Mouse (Mus musculus): Measurements from ENCODE around the gene Nkd2. TPM values are rescaled to one million over a fixed set of nuclear protein-coding genes. Genes with fewer than 3 reads are reported as not detected.

Gene Nkd2
- 14.9 and 17.1 TPM in 2 replicates for polyA plus RNA-seq (2015; fragmentation: Nextera tagmentation; extraction: Ambion mirVana)

DNA sequence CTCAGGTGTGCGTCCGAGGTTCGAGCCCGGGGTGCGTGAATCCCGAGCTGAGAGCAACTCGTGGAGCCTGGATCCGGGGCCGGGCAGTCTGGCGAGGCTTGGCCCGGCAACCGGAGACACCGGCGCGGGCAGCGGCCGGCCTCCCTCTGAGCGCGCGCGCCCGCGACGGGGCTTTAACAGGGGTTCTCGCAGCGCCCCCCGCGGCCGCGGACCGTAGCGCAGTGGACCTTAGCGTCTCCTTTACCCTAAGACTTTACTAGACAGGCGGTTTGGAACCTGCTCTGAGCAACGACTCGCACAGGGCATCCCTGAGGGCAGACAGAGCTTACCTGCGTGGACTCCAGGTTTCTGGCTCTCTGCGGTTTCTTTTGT is at the start of gene Nkd2:
Gene Nkd2 (minus strand): TSS at position 167 of the 372 bp plus-strand sequence.
- Histone ChIP-seq H3K36me3 (no peaks in the 10 kb centered on the region), H3K4me2 (peak within 1 kb of the TSS; percentile 95), H3K9me3 (no peaks in the 10 kb centered on the region), H3K4me3 (peak within 1 kb of the TSS; percentile 80), H3K27ac (replicated peaks) (no peak within 1 kb of the TSS), H3K4me1 (replicated peaks) (peaks cover 11% of the 10 kb centered on the region), H3K9ac (peak within 1 kb of the TSS; percentile 65), H3K27me3 (peaks cover 7% of the 10 kb centered on the region)
- WGBS: 1% methylated on average over 38 of the region's 38 CpGs
- peak; percentile 88 for ATAC-seq (ENCODE audit: low FRiP score, low read depth)

DNA sequence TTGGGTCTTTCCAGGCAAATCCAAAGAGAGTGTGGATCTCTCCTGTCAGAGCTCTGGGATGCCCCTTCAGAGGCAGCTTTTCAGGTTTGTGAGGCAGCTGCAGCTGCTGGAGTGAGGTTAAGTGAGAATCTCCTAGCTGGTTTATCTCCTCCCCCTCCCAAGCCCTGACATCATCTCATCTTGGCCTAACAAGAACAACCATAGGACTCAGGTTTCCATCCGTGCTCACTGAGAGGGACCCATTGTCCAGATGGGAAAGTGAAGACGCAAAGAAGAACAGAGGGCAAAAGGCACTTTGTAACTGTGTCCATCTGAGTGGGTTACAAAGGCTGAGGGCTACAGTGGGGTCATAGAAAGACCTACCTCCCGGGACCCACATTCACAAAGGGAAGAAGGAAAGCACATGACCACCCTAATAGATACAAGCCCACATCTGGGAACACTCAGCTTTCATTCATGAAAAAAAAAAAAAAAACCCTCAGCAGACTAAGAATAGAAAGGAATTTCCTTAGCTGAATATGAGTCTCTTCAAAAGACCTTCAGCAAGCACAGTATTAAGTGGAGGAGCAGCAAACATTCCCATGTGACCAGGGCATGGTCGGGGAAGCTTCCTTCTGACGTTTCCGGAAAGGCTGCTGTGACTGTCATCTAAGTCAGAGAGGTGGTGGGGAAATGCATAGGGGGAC is 45.2 kb upstream of the Nkd2 start:
- H3K9ac ChIP-seq: no peak overlapping the region
- no peak overlapping the region for H3K4me2 ChIP-seq
- H3K4me1 ChIP-seq (replicated peaks): no peaks in the 10 kb centered on the region
- no peak overlapping the region for H3K27ac ChIP-seq (replicated peaks)
- 62% methylated on average over 6 of the region's 6 CpGs for WGBS
- ATAC-seq (ENCODE audit: low FRiP score, low read depth): no peak
- no peak overlapping the region for H3K4me3 ChIP-seq
- no peaks in the 10 kb centered on the region for H3K27me3 ChIP-seq
- H3K9me3 ChIP-seq: no peaks in the 10 kb centered on the region
- H3K36me3 ChIP-seq: no peaks in the 10 kb centered on the region

DNA sequence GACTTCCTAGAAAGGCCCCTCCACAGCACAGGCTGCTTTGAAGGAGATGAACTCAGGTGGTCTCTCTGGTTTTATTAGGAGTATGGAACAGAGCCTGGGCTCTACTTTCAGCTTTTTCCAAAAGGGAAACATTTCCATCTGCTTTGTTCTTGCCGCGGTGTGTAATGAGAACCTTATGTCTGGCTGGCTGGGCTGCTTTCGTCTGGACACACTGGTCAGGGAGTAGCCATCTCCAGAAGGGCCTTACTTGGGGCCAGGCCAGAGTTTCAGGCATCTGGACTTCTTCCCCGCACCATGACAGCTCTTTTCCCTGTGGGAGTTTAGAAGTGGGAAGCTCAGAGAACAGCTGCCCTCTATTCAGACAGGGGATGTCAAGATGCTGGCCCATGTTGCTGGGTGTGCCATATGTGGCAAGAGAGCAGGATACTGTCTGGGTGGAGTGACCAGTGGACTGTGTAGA is 40.0 kb upstream of the Nkd2 start:
- H3K4me2 ChIP-seq: no peak overlapping the region
- H3K4me1 ChIP-seq (replicated peaks): no peaks in the 10 kb centered on the region
- no peak for ATAC-seq (ENCODE audit: low FRiP score, low read depth)
- H3K9me3 ChIP-seq: no peaks in the 10 kb centered on the region
- no peak overlapping the region for H3K4me3 ChIP-seq
- no peak overlapping the region for H3K9ac ChIP-seq
- no peak overlapping the region for H3K27ac ChIP-seq (replicated peaks)
- no peaks in the 10 kb centered on the region for H3K36me3 ChIP-seq
- H3K27me3 ChIP-seq: no peaks in the 10 kb centered on the region
- 67% methylated on average over 4 of the region's 4 CpGs for WGBS

DNA sequence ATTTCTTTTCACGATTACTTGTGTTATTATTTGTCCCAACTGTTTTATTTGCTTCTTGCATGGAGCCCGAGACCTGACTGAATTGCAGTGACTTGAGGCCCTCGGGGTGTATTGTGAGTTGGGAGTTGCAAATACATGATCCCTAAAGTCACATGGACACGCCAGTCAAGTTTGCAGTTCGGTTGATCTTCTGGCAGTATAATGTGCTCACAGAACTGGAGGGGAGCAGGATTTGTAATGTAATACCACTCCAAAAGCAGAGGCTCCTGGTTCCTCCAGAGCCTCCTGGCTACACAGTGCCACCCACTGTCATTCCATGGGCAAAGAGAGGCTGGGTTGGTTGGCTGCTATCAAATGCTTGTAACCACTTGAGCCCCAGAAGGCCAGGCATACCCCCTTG is 39.2 kb upstream of the Nkd2 start:
- no peak overlapping the region for H3K9ac ChIP-seq
- no peaks in the 10 kb centered on the region for H3K27me3 ChIP-seq
- H3K36me3 ChIP-seq: no peaks in the 10 kb centered on the region
- H3K27ac ChIP-seq (replicated peaks): no peak overlapping the region
- no peaks in the 10 kb centered on the region for H3K4me1 ChIP-seq (replicated peaks)
- no peak for ATAC-seq (ENCODE audit: low FRiP score, low read depth)
- 76% methylated on average over 5 of the region's 5 CpGs for WGBS
- no peaks in the 10 kb centered on the region for H3K9me3 ChIP-seq
- no peak overlapping the region for H3K4me2 ChIP-seq
- H3K4me3 ChIP-seq: no peak overlapping the region

DNA sequence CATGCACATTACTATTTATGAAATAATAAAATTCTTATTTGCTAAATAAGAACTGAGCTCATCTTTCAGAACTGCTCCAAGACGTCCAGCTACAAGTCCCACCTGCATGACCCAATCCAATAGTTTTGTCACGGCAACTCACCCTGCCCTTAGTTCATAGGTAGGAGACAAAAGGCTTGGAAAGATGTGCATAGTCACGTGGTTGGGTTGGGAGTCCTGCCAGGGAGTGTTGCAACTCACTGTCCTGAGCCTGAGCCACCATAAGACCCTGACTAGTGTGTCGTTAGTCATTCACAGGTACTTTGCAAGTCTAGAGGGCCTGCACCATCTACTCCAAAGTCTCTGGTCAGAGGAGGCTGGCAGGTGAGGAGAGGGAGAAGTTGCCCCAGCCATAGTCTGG is 38.6 kb upstream of the Nkd2 start:
- no peaks in the 10 kb centered on the region for H3K9me3 ChIP-seq
- 81% methylated on average over 4 of the region's 4 CpGs for WGBS
- no peak overlapping the region for H3K4me2 ChIP-seq
- H3K9ac ChIP-seq: no peak overlapping the region
- no peak overlapping the region for H3K27ac ChIP-seq (replicated peaks)
- no peak overlapping the region for H3K4me3 ChIP-seq
- H3K36me3 ChIP-seq: no peaks in the 10 kb centered on the region
- ATAC-seq (ENCODE audit: low FRiP score, low read depth): no peak
- no peaks in the 10 kb centered on the region for H3K4me1 ChIP-seq (replicated peaks)
- H3K27me3 ChIP-seq: no peaks in the 10 kb centered on the region

DNA sequence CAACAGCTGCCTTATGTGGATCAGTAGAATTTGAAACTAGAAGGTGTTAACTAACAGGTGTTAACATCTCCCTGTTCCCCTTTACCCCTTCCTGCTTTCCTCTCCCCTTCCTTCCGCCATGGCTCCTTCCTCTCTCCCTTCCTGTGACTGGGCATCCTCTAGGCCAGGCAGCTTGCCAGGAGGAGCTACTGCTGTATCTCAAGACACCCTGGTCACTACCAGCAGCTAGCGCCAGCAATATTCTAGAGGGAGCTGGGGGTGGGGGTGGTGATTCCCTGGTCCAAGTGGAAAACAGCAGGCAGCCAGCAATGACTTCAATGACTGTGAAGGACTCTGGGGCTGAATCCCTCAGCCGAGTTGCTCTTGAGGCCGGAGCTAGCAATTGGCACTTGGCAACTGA is 38.2 kb upstream of the Nkd2 start:
- Histone ChIP-seq H3K4me3 (no peak overlapping the region), H3K27ac (replicated peaks) (no peak overlapping the region), H3K9ac (no peak overlapping the region), H3K4me2 (no peak overlapping the region), H3K4me1 (replicated peaks) (no peaks in the 10 kb centered on the region), H3K36me3 (no peaks in the 10 kb centered on the region), H3K9me3 (no peaks in the 10 kb centered on the region), H3K27me3 (no peaks in the 10 kb centered on the region)
- WGBS: 78% methylated on average over 4 of the region's 4 CpGs
- ATAC-seq (ENCODE audit: low FRiP score, low read depth): no peak

DNA sequence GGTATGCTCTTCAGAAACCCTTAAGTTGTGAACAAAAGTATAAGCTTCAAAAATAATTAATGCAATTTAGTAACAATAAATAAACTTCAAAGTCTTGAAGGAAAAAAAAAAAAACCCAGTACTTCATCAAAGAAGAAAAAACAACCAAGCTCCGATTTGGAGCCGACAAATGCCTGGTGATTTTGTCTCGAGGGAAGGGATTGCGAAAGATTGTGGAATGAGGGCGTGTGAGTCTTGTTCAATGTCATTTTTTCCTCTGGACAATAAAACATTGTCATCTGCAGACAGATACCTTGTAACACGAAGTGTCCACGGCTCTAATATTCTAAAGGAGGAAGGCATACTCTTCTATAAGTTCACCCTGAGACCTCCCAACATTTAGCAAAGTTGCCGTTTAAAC is 33.9 kb upstream of the Nkd2 start:
- no peak for ATAC-seq (ENCODE audit: low FRiP score, low read depth)

DNA sequence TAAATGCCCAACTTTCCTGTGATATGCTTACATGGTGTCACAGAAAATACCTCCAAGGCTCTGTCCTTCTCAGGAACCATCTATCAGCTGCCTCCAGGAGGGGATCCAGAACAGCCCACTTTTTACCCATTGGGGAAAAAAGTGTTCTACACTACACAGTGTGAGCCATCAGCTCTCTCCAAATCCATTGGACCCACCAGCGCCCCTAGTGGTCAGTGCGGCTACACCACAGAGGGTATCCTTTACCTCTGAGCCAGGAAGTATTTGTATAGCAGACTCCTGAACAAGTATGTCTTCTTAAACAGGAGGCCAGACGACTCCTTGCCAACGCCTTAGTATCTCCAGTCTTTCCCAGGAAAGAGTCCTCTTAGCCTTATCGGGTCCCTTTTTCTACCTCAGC is 32.4 kb upstream of the Nkd2 start:
- Histone ChIP-seq H3K4me1 (replicated peaks) (no peaks in the 10 kb centered on the region), H3K9me3 (no peaks in the 10 kb centered on the region), H3K27me3 (no peaks in the 10 kb centered on the region), H3K36me3 (no peaks in the 10 kb centered on the region), H3K4me3 (no peak overlapping the region), H3K9ac (no peak overlapping the region), H3K4me2 (no peak overlapping the region), H3K27ac (replicated peaks) (no peak overlapping the region)
- no peak for ATAC-seq (ENCODE audit: low FRiP score, low read depth)
- WGBS: 87% methylated on average over 5 of the region's 5 CpGs

More for the DNA sequence above, 33.9 kb upstream of the Nkd2 start:
- Histone ChIP-seq H3K9ac (no peak overlapping the region), H3K4me1 (replicated peaks) (no peaks in the 10 kb centered on the region), H3K27me3 (no peaks in the 10 kb centered on the region), H3K36me3 (no peaks in the 10 kb centered on the region), H3K27ac (replicated peaks) (no peak overlapping the region), H3K4me2 (no peak overlapping the region), H3K4me3 (no peak overlapping the region), H3K9me3 (no peaks in the 10 kb centered on the region)
- WGBS: 84% methylated on average over 8 of the region's 8 CpGs

DNA sequence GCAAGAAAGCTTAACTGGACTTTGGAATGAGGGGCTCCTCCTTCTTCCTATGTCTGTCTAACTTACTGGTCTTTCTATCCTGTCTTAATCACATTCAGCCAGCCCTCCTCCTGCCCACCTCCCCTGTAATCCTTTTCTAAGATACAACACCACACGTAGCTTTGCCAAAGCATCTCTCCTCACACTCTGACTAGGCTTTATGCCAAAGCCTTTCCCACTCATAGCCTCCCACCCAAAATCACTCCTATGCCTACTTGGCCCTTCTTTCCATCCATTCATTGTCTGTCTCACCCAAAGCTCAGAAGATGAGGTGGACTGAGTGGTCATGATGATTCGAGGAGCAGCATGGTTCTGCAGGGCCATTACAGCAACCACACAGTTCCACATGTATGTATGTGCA is 24.7 kb upstream of the Nkd2 start:
- Histone ChIP-seq H3K9ac (no peak overlapping the region), H3K27ac (replicated peaks) (no peak overlapping the region), H3K4me2 (no peak overlapping the region), H3K27me3 (no peaks in the 10 kb centered on the region), H3K36me3 (no peaks in the 10 kb centered on the region), H3K9me3 (no peaks in the 10 kb centered on the region), H3K4me3 (no peak overlapping the region), H3K4me1 (replicated peaks) (no peaks in the 10 kb centered on the region)
- 76% methylated on average over 2 of the region's 2 CpGs for WGBS
- ATAC-seq (ENCODE audit: low FRiP score, low read depth): no peak

DNA sequence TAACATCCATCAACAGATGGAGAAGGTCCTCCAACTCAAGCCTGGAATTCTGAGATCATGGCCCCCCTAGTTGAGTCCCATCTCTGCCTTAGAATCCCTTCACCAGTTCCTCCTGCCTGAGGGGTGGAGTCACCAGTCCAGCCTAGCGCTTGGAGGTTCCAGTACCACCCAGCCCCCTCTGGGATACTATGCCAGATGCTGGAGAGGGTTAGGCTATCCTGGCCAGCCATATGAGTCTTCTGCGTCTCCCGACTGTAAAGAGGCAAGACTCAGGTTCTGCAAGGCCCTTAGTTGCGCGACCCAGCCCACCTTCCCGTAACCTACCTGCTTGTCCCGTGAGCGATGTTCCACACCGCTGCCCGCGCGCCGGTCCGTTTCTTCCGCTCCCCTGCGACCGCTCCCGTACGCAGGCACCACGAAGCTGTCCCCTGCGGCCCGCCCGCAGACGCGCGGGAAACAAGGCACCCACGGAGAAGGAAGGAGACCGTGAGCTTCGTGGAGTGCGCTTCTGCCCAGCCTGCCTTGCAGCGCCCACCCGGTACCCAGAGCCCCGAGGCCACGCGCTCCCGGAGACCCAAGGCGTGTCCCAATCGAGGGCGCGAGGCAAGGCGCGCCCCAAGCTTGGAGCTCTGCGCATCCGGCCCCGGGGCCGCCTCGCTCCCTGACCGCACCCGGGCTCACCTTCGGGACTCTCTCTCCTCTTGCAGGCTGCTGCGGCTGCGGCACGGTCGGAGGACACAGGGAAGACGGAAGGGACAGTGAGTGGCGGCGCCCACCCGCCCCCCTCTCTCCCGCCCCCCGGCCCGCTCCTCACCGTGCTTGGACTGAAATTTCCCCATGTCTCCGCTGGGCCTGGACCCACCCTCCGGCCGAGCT is 604 bp downstream of the Nkd2 start:
- Histone ChIP-seq H3K27ac (replicated peaks) (no peak overlapping the region), H3K9ac (peak overlapping the region; percentile 65), H3K4me3 (peak overlapping the region; percentile 80), H3K9me3 (no peaks in the 10 kb centered on the region), H3K36me3 (no peaks in the 10 kb centered on the region), H3K4me1 (replicated peaks) (peaks cover 11% of the 10 kb centered on the region), H3K4me2 (peak overlapping the region; percentile 95), H3K27me3 (peaks cover 7% of the 10 kb centered on the region)
- WGBS: under 1% methylated on average over 63 of the region's 65 CpGs
- ATAC-seq (ENCODE audit: low FRiP score, low read depth): peak; percentile 75

DNA sequence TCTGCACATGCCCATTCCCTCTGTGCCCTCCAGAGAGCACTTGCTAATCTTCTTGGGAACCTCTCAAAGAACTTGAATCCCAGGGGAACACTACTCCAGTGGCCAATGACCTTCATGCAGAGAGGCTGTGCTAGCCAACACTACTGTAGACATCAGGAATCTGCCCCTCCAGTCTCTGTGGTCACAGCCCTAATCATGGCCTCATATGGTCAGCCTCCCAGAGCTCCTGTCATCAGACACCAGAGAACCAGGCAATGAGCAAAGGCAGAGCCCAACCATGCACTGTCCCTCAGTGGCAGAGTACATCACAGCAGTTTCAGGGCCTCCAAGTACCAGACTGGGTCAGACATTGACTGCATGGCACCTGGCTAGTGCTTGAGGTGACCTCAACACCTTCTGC is 4.7 kb downstream of the Nkd2 start:
- ATAC-seq (ENCODE audit: low FRiP score, low read depth): no peak
- H3K4me1 ChIP-seq (replicated peaks): peaks cover 14% of the 10 kb centered on the region
- H3K4me3 ChIP-seq: no peak overlapping the region
- H3K27me3 ChIP-seq: peaks cover under 1% of the 10 kb centered on the region
- H3K4me2 ChIP-seq: no peak overlapping the region
- no peaks in the 10 kb centered on the region for H3K9me3 ChIP-seq
- H3K36me3 ChIP-seq: no peaks in the 10 kb centered on the region
- no peak overlapping the region for H3K27ac ChIP-seq (replicated peaks)
- H3K9ac ChIP-seq: no peak overlapping the region

DNA sequence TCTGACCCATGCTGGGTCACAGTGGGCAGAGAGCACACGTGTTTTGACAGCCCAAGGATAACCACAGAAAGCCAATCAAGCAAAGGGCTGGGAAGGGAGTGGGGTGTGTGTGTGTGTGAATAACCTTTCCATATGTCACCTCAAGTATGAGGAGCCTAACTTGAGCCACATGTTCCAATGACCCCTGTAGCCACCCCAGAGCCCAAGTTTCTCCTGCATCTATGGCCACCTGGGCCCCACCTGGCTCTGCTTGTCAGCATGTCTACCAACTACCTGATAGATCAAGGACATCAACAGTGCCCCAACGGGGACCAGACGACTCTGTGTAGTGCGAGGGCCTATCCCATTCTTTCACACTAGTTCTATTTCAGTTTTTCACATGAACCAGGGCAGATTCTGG is 7.7 kb downstream of the Nkd2 start:
- H3K4me2 ChIP-seq: no peak overlapping the region
- no peak for ATAC-seq (ENCODE audit: low FRiP score, low read depth)
- no peaks in the 10 kb centered on the region for H3K9me3 ChIP-seq
- no peak overlapping the region for H3K9ac ChIP-seq
- H3K27ac ChIP-seq (replicated peaks): no peak overlapping the region
- WGBS: 79% methylated on average over 4 of the region's 4 CpGs
- H3K36me3 ChIP-seq: no peaks in the 10 kb centered on the region
- peaks cover 18% of the 10 kb centered on the region; the same call in 1 of the 2 replicates for H3K4me1 ChIP-seq (replicated peaks)
- H3K27me3 ChIP-seq: no peaks in the 10 kb centered on the region
- H3K4me3 ChIP-seq: no peak overlapping the region

All from hindbrain, embryonic 15.5 days (tissue).